In the genomic region with DNA sequence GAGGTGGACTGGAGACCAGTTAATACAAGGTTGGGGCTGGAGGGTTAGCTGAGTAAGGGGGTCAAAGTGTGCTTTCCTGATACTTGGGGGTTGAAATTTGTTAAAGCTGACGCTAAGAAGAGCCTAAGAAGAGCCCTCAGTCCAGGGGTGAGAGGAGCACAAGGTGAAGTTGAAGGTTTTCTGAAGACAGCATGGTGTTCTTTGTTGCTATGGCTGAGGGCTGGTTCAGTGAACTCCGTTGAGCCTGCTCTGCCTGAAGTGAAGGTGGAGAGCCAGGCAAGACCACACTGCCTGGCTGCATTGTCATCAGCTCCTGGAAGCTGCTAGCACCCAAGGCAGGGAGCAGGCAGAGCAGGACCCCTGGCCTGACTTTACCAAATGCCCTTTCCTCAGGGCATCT, we compare ENCODE assay signal across 22 mouse cellular contexts. TPM values are rescaled to one million over a fixed set of nuclear protein-coding genes. Genes with fewer than 3 reads are reported as not detected.
DNase-seq lines count a peak whose midpoint lies in the region; ATAC-seq and TF ChIP-seq lines count a peak whose summit lies in the region.
"Had no signal": no experiment of that assay in that cellular context is flagged by ENCODE, and none has a peak within 500 bp of the region (broad histone marks: within the 10 kb centered on the region; RNA-seq: fewer than 3 reads in every experiment).

No protein-coding gene starts in this region.

- H3K4me3 ChIP-seq in layer of hippocampus, adult 2 months: peak overlapping the region; percentile 52
- H3K4me3 ChIP-seq in limb, embryonic 13.5 days: peak overlapping the region; percentile 50
- H3K4me3 ChIP-seq in intestine, embryonic 16.5 days (ENCODE audit: low read length): no peak overlapping the region
- H3K4me3 ChIP-seq in forebrain, embryonic 12.5 days (replicated peaks): no peak overlapping the region
- H3K4me3 ChIP-seq: heart, embryonic 15.5 days had no signal

- H3K36me3 ChIP-seq in limb, embryonic 13.5 days: peaks cover 4% of the 10 kb centered on the region; the same call in 1 of the 2 replicates
- no peaks in the 10 kb centered on the region for H3K36me3 ChIP-seq in intestine, embryonic 16.5 days (ENCODE audit: control insufficient read depth, insufficient read depth, low read length)
- H3K36me3 ChIP-seq in forebrain, embryonic 12.5 days (replicated peaks): no peaks in the 10 kb centered on the region
- H3K36me3 ChIP-seq: heart, embryonic 15.5 days had no signal

- no peak overlapping the region for H3K9ac ChIP-seq in limb, embryonic 13.5 days
- no peak overlapping the region for H3K9ac ChIP-seq in intestine, embryonic 16.5 days (ENCODE audit: low read depth, low read length)
- H3K9ac ChIP-seq in forebrain, embryonic 12.5 days: no peak overlapping the region
- H3K9ac ChIP-seq: heart, embryonic 15.5 days; hindbrain, embryonic 14.5 days; liver, embryonic 14.5 days; lung, embryonic 14.5 days had no signal

- H3K27me3 ChIP-seq in limb, embryonic 13.5 days: 0 out of 2 replicates have a peak, but pooled peaks cover 7% of the 10 kb centered on the region
- H3K27me3 ChIP-seq in intestine, embryonic 16.5 days (replicated peaks; ENCODE audit: control insufficient read depth, insufficient read depth, low read length): 0 out of 2 replicates have a peak, but pooled peaks cover 3% of the 10 kb centered on the region
- peaks cover 40% of the 10 kb centered on the region for H3K27me3 ChIP-seq in forebrain, embryonic 12.5 days

- H3K9me3 ChIP-seq in limb, embryonic 13.5 days: no peaks in the 10 kb centered on the region
- no peaks in the 10 kb centered on the region for H3K9me3 ChIP-seq in intestine, embryonic 16.5 days (ENCODE audit: control insufficient read depth, low read length)
- H3K9me3 ChIP-seq in forebrain, embryonic 12.5 days: no peaks in the 10 kb centered on the region
- H3K9me3 ChIP-seq: heart, embryonic 15.5 days had no signal

- H3K27ac ChIP-seq in layer of hippocampus, adult 2 months: peak overlapping the region; percentile 89
- H3K27ac ChIP-seq in limb, embryonic 13.5 days: no peak overlapping the region
- H3K27ac ChIP-seq in intestine, embryonic 16.5 days (ENCODE audit: low read length): no peak overlapping the region
- H3K27ac ChIP-seq in forebrain, embryonic 12.5 days: no peak overlapping the region
- H3K27ac ChIP-seq: heart, embryonic 15.5 days; hindbrain, embryonic 14.5 days; liver, embryonic 14.5 days had no signal

- WGBS in limb, embryonic 13.5 days: 61% methylated on average over 2 of the region's 2 CpGs
- WGBS in intestine, embryonic 16.5 days: 82% methylated on average over 2 of the region's 2 CpGs
- 83% methylated on average over 2 of the region's 2 CpGs for WGBS in forebrain, embryonic 12.5 days

- DNase-seq in cerebellum, adult 9-11 months: peak; percentile 15
- DNase-seq in cerebellum, adult 11 months: no peak
- no peak for DNase-seq in layer of hippocampus, adult 2 months (ENCODE audit: low spot score in 2 of 2)
- no peak for DNase-seq in layer of hippocampus, adult 9-11 months
- no peak for DNase-seq in spleen, postnatal 14 days (ENCODE audit: low spot score in 2 of 2)
- DNase-seq: adrenal gland, postnatal 25 days; cerebellum, postnatal 10 days; heart, postnatal 36 days; lung, embryonic 14.5 days; midbrain, embryonic 14.5 days; right cerebral cortex, postnatal 25 days; spleen, adult 18-20 months; thymus, adult 18-20 months; thymus, postnatal 4 days had no signal

- H3K4me2 ChIP-seq in limb, embryonic 13.5 days (replicated peaks): peak overlapping the region; percentile 75
- no peak overlapping the region for H3K4me2 ChIP-seq in intestine, embryonic 16.5 days (ENCODE audit: low read depth, low read length)
- no peak overlapping the region for H3K4me2 ChIP-seq in forebrain, embryonic 12.5 days
- H3K4me2 ChIP-seq: heart, embryonic 15.5 days; hindbrain, embryonic 14.5 days; lung, embryonic 14.5 days had no signal

- no peak for TF ChIP-seq CTCF in layer of hippocampus, adult 2 months (conservative IDR thresholded peaks at IDR 0.05)

- no peak for ATAC-seq in limb, embryonic 13.5 days (ENCODE audit: low FRiP score, low read depth)
- ATAC-seq in intestine, embryonic 16.5 days: no peak
- no peak for ATAC-seq in forebrain, embryonic 12.5 days (ENCODE audit: low FRiP score)
- ATAC-seq: forebrain, embryonic 14.5 days; inflammation-experienced regulatory T-cells, adult 6 months had no signal

- H3K4me1 ChIP-seq in limb, embryonic 13.5 days: peaks cover 56% of the 10 kb centered on the region
- peaks cover 7% of the 10 kb centered on the region; the same call in 1 of the 2 replicates for H3K4me1 ChIP-seq in intestine, embryonic 16.5 days (ENCODE audit: control insufficient read depth, insufficient read depth, low read length)
- H3K4me1 ChIP-seq in forebrain, embryonic 12.5 days: peaks cover 16% of the 10 kb centered on the region

RNA-seq across cellular contexts. Expression of gene Car12, which starts 1.9 kb away (rescaled TPM):
- 10 to 100 TPM; 48.6 to 52.5 TPM for total RNA-seq in layer of hippocampus, adult 2 months (2021)
- 17.6 and 21.9 TPM in 2 replicates for polyA plus RNA-seq in limb, embryonic 13.5 days (2015; fragmentation: Nextera tagmentation; extraction: Ambion mirVana)
- 5.4 and 6.2 TPM in 2 replicates for polyA plus RNA-seq in intestine, embryonic 16.5 days (2015; fragmentation: Nextera tagmentation; extraction: Ambion mirVana)
- polyA plus RNA-seq in forebrain, embryonic 12.5 days (2016; fragmentation: Nextera tagmentation; extraction: Ambion mirVana): 0.91 and 1.6 TPM in 2 replicates
- total RNA-seq: heart, postnatal 36 days had no signal

Comparison
In these comparisons a context has a peak if more than half of its experiments do, and no peak if none do; other contexts are left out.
1. H3K4me3 ChIP-seq: peak in layer of hippocampus, adult 2 months (single experiment) and limb, embryonic 13.5 days (single experiment); none in intestine, embryonic 16.5 days (single experiment) and forebrain, embryonic 12.5 days (single experiment).